Mouse (Mus musculus): ENCODE results near the gene Tia1.
"Not testable (repeated sequence)": the region's sequence is repeated elsewhere in the genome, so short reads cannot be mapped to it uniquely, and the experiment has no call there.

Gene Tia1

DNA sequence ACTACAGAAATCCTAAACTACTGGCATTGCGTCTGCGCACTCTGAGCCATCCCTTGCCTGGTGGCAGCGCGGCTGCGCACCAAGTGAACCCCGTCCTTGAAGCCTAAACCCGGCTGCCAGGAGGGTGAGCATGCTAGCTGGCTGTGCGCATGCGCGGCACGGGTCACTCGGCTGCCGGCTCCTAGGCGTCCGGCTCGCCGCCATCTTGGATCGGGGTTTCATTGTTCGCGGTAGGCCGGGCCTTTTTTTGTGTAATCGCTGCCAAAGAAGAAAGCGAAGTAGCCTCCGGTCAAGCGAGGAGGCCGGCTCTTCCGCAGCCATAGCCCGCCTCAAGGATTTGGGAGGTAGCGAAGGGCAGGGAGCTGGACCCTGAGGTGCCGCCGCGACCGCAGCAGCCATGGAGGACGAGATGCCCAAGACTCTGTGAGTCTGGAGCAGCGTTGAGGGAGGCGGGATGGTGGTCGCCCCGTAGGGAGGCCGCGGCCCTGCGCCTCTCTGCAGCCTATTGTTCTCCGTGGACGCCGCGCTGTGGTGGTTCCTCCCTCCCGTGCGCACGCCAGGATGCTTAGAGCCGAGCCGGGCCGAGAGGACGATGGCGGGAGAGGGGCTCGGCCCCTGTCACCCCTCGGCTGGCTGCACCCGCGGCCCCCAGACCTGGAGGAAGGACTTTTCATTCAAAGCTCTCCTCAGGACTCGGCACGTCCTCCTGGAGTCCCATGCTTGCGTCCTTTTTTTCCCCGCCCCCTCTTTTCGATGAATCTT, at the start of gene Tia1:
Gene Tia1 (plus strand): TSS at position 120 of the 762 bp plus-strand sequence.
- DNase-seq (ENCODE audit: low spot score in 2 of 2) = peak; percentile 98 to 99

GRCm38 (mm10) chr6:86354948-86355347, 49.1 kb upstream of the Tia1 start:
- no peak for DNase-seq (ENCODE audit: low spot score in 2 of 2)

- DNase-seq (ENCODE audit: low spot score in 2 of 2) = no peak
These were observed 47.1 kb upstream of the Tia1 start for GRCm38 (mm10) chr6:86356956-86357355.

- no peak for DNase-seq (ENCODE audit: low spot score in 2 of 2)
These were observed 43.3 kb upstream of the Tia1 start for GRCm38 (mm10) chr6:86360691-86361090.

- no peak for DNase-seq (ENCODE audit: low spot score in 2 of 2)
These were observed 42.6 kb upstream of the Tia1 start for GRCm38 (mm10) chr6:86361373-86361772.

DNA sequence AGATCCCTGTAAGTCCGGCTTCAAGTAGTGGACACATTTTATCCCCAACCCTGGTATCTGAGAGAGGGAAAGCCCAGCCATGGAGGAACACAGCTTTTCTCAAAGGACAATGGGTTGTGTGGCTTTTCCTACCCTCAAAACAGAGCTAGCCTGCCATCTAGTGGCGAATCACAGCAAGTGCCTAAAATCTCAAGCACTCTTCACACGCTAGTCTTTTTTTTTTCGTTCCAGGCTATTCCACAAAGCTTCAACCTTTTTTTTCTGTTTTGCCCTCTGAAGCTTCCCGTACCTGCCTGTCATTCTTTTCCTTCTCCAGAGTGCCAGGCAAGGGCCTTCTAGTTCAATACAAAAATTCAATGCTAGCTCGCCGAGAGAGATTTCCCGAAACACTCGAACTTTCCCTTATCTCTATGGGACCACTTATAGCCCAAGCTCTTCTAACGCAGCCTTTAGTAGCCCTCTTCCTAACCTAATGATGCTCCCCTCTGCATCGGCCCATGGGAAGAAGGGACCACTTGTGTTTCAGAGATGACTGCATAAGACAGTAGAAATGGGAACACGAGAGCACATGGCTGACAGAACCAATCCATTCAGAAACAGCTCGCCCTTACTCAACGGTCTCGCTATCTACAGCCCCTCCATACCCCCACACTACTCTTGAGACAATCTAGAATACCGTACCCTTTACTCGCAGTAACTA, 39.4 kb upstream of the Tia1 start:
- DNase-seq (ENCODE audit: low spot score in 2 of 2) = peak; percentile 49 to 63

DNA sequence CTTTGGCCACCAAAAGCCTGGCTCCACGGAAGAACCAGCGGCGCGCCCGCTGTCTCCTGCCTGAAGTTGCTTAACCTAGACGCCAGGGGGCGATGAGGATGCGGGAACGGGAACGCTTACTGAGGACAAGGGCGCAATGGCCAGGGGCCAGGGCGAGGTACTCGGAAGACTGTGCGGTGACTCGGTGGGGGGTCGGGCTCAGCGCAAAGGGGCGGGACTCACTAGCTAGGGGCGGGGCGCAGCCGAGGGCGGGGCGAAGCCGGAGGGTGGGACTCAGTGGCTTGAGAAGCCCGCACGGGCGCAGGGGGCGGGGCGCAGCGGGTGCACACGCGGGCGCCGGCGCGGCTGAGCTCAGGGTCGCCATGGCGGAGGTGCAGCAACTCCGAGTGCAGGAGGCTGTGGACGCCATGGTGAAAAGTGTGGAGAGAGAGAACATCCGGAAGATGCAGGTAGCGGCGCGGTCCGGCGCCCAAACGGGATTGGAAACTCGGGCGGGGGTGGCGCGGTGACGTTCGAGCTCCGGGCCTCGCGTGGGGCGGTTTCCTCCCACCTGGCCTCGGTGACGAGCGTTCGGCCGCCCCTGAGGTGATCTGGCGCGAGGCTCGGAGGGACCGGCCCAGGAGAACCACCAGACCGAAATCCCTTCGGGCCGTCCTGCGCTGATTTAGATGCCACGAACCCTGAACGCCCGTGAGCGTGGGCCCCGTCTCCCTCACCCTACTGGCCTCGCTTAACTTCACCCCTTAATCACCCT, 38.5 kb upstream of the Tia1 start, which contains the start of gene Fam136a:
Gene Fam136a (plus strand): TSS at position 276 of the 754 bp plus-strand sequence.
- DNase-seq (ENCODE audit: low spot score in 2 of 2) = peak; percentile 89 to 92

DNA sequence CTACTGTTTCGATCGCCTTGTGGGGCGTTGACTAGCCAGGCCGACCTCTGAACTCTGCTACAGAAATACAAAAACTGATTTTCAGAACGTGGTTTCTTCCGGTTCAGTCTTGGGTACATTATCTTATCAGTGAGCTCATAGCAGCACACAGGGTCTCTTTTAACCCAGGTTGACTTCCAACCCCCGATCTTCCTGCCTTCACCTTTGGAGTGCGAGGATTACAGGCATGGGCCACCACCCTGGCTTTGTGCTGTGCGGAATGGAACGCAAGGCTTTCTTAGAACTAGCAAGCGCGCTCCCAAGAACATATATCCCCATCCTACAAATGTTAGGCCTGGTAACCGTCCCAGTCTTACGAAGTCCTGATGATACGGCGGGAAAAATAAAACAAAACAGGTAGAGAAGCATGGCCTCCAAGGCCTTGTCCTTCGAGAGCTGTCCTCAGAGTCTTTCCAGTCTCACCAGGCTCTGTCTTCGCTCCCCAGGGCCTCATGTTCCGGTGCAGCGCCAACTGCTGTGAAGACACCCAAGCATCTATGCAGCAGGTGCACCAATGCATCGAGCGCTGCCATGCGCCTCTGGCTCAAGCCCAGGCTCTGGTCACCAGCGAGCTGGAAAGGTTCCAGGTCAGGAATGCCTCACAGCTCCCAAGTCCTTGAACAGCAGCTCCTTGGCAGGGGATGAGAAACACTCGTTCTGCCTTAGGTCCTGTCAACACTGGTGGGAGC, 37.7 kb upstream of the Tia1 start:
- peak; percentile 19 to 43 for DNase-seq (ENCODE audit: low spot score in 2 of 2)

- no peak for DNase-seq (ENCODE audit: low spot score in 2 of 2)
These were observed 37.2 kb upstream of the Tia1 start for GRCm38 (mm10) chr6:86366853-86367249.

DNA sequence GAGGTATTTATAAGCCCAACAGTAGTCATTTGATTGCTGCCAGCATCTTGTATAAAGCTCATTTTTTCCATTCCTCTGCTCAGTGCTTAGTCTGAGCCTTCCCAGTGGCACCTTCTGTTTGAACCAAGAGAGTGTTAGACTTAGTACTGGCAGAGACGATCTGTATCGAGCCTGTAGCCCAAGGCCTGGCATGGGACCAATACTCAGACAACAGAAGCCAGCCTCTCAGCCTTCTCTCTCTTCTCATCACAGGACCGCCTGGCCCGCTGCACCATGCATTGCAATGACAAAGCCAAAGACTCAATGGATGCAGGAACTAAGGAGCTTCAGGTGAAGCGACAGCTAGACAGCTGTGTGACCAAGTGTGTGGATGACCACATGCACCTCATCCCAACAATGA, 35.5 kb upstream of the Tia1 start:
- DNase-seq (ENCODE audit: low spot score in 2 of 2) = no peak

GRCm38 (mm10) chr6:86370093-86370713, 33.8 kb upstream of the Tia1 start:
- DNase-seq (ENCODE audit: low spot score in 2 of 2) = no peak

DNA sequence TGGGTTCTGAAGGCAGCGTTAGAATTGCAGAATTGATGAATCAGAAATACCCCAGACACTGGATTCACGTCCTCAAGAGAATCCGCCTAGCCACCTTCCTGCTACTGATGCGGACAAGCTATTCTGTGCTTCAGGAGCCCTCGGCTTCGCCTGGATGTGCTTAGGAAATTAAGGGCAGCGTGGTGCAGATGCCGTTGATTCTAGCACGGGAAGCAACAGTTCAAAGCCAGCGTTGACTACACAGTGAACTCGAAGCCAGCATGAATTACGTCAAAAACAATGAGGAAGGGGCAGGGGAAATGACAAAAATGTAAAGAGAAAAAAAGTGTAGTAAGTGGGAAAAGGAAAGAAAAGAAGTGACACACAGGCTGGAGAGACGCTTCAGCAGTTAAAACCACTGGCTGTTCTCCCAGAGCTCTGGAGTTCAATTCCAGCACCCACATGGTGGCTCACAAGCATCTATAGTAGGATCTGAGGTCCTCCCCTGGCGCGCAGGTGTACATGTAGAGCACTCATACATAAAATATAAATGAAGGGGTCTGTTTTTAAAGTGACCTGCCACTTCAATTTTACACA, 33.2 kb upstream of the Tia1 start, which contains the start of gene Snrpg:
Gene Snrpg (plus strand): TSS at position 541 of the 576 bp plus-strand sequence.
- DNase-seq (ENCODE audit: low spot score in 2 of 2) = no peak

DNA sequence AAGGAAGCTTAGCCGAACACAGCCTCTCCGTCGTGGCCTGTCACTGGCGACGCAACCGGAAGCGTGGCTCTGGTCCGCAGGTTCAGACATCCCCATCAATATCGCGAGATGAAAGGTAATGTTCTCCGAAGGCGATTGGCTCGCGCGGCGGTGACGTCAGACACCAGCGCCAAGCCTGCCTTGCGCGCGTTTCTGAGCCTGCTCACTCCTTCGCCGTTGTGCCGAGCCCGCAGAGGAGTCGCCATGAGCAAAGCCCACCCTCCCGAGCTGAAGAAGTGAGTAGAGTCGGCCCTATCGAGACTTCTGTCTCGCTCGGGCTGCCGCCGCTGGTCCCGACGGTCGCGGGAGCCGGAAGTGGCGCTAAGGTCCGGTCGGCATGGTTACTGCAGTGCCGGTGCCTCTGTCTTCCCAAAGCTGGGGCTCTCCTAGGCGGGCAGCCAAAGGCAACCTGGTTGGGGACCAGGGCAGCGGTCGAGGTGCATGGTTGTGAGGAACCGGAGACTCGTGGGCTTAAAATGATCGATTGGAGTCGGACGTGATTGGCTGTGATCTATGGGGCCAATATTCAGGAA, 32.6 kb upstream of the Tia1 start:
- peak; percentile 96 to 97 for DNase-seq (ENCODE audit: low spot score in 2 of 2)

DNA sequence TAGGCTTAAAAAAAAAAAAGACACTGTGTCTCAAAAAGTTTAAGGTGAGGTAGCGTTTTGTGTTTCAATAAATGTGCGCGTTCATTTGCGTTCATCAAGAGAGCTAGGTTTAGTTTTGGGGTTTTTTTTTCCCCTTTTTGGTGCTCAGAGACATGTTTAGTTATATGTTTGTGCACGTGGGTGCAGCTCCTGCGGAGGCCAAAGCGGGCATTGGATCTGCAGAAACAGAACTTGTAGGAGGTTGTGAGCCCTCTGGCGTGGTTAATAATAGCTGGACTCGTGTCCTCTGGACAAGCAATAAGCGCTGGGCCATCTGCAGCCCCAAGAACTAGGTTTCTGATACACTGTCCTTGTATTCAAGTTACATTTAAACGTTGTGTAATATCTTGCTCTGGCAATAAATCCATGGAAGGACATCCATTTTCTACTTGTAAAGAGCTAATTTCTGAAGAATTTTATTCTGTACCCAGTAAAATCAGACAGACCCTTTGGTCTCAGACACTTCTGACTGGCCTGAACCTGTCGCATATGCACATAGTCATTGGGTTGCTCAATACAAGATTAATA, 32.0 kb upstream of the Tia1 start:
- no peak for DNase-seq (ENCODE audit: low spot score in 2 of 2)

DNA sequence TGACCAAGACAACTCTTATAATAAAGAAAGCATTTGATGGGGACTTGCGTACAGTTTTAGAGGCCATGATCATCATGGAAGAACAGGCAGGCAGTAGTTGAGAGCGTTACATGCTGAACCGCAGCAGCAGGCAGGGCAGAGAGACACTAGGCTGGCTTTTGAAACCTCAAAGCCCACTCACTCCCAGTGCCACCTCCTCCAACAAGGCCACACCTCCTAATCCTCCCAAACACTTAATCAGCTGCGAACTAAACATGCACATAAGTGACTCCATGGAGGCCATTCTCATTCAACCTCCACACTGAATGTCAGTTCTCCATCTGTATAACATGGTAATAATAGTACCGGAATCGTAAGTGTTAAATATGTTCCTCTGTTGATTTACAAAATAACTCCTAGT, 30.5 kb upstream of the Tia1 start:
- DNase-seq (ENCODE audit: low spot score in 2 of 2) = no peak

GRCm38 (mm10) chr6:86378341-86378740, 25.7 kb upstream of the Tia1 start:
- no peak for DNase-seq (ENCODE audit: low spot score in 2 of 2)

- not testable (repeated sequence) for DNase-seq (ENCODE audit: low spot score in 2 of 2)
These were observed 23.9 kb upstream of the Tia1 start for GRCm38 (mm10) chr6:86380112-86380511.

DNA sequence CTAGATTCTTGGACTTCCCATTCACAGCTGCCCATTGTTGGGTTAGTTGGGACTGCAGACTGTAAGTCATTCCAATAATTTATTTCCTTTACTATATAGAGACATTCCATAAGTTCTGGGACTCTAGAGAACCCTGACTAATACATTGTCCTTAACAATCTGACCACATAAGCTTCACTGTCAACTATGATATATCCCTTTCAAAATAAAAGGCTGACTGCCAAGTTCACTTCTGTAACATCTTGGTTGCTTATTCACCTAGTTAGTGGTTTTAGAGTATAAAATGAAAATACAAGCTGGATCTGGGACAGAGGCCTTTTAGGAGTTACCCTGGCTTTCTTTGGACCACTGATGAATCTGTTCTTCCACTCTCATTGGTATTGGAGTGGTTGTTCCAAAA, 21.5 kb upstream of the Tia1 start:
- DNase-seq (ENCODE audit: low spot score in 2 of 2) = no peak

GRCm38 (mm10) chr6:86383370-86383769, 20.6 kb upstream of the Tia1 start:
- no peak for DNase-seq (ENCODE audit: low spot score in 2 of 2)

DNA sequence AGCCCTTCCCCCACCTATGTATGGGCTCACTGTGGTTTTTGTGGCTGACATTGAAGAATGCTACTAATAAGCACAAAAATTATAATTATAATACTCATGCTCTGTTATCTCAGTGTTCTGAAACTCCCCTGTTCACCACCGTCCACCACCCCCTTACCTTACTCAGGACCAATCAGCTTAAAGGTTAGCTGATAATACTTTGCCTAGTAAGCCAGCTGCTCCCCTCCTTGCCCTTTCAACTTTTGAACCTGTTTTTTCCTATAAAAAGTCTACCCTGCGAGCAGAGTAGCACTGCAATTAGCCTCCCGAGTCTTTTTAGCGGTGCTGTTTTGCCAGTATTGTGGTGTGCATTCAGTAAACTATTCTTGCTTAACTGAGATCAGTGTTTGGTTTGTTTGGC, 19.3 kb upstream of the Tia1 start:
- DNase-seq (ENCODE audit: low spot score in 2 of 2) = no peak

All from heart, adult 9 months (tissue).